Mouse (Mus musculus) ovary, postnatal 36 days (tissue): ENCODE measurements at regions not wholly inside any gene's neighbourhood (a gene's known extent, or its start where the extent isn't known, plus 50 kb on each side); places are given as distances from the start of the nearest gene placed in this dataset.

Experiments used
- DNase-seq: peaks from one replicate; pipeline ENCODE4 v3.0.0; 2022; ENCODE audit warnings: low spot score, mixed read lengths

- no peak for DNase-seq
These were observed 165.3 kb upstream of the Lrrc3b start for GRCm38 (mm10) chr14:15603954-15604523.

- DNase-seq = no peak
These were observed 171.4 kb upstream of the Lrrc3b start for GRCm38 (mm10) chr14:15610166-15610565.

- no peak for DNase-seq
These were observed 195.8 kb upstream of the Lrrc3b start for GRCm38 (mm10) chr14:15634581-15634980.

DNA sequence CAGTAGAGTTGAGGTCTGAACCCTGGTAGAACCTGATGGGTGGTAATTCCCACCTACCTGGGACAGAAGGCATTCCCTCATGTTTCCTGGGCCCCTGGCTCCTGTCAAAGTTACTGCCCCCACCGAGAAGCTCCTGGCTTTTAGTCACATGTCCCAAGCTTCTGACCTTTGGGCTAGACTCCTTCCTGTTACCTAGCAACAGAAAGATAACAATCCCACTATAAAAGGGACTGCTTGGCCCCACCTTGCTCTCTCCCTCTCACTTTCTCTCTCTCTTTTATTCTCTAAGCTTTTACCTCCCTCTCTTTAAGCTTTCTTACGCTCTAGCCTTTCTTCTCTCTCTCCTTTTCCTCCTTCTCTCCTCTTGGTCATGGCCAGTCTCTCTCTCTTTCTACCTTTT is 198.9 kb upstream of the Lrrc3b start:
- DNase-seq = no peak

- DNase-seq = no peak
These were observed 200.1 kb upstream of the Lrrc3b start for GRCm38 (mm10) chr14:15638869-15639268.

- DNase-seq = no peak
These were observed 222.1 kb upstream of the Lrrc3b start for GRCm38 (mm10) chr14:15660886-15661285.

DNA sequence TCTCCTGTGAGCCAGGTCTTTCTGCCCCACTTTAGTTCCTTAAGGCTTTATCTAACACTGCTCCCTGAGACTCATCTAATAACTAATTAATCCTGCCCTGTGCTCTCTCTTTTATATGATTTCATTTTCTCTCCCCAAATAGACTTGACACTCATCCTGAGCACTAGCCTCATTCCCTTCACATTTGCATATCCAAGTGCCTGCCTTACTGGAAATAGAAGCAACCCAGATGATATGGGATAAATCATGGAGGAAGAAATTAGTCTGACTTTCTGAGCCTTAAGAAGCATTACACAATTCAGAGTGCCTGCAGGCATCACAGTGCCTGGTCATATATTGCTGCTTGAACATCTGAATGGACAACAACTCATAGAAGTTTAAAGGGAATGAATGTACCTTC is 233.5 kb upstream of the Lrrc3b start:
- no peak for DNase-seq

DNA sequence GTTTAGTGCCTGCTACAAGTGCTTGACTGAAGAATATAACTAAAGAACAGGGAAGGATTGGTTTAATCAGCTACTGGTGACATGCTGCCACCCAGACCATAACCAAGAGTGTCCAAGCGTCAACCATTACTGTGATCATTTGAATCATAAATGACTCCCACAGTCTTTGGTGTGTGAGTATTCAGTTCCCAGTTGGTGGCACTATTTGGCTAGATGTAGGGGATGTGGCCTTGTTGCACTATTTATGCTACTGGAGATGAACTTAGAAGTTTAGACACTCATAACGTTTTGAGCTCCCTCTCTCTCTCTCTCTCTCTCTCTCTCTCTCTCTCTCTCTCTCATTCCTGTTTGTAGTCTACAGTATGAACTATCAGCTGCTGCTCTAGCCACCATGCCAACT is 238.4 kb upstream of the Lrrc3b start:
- no peak for DNase-seq

- no peak for DNase-seq
These were observed 240.7 kb upstream of the Lrrc3b start for GRCm38 (mm10) chr14:15679456-15679855.

GRCm38 (mm10) chr14:15698001-15698400 is 259.2 kb upstream of the Lrrc3b start:
- no peak for DNase-seq

GRCm38 (mm10) chr14:15698607-15699006 is 259.8 kb upstream of the Lrrc3b start:
- no peak for DNase-seq

- DNase-seq = no peak
These were observed 283.3 kb upstream of the Lrrc3b start for GRCm38 (mm10) chr14:15722135-15722534.

GRCm38 (mm10) chr14:15746629-15747238 is 307.9 kb upstream of the Lrrc3b start:
- no peak for DNase-seq

DNA sequence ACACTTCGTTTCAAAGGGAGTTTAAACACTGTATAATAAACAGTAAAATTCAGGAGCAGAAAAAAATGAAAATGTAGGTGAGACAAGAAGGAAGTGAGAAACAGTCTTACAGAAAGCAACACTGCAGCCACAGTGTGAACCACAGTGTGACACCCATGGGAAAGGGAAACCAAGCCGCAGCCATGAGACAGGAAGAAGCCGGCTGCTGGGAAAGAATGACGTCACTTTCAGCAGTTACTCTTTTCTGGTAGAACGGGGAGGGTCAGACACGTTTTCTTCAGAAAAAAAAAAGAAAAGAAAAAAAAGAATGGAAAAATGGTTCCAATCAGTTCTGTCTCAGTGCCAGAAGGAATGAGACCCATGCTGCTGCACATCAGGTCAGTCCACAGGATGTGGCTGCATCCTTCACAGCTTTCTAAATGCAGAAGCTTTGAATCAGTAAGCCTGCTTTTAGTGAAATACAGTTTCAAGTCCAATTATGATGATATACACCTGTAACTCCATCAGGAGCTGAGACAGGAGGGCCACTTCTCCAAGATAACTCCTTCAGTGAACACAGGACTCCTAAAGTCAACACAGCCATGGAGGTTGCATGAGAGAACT is 331.2 kb upstream of the Lrrc3b start:
- DNase-seq = no peak

DNA sequence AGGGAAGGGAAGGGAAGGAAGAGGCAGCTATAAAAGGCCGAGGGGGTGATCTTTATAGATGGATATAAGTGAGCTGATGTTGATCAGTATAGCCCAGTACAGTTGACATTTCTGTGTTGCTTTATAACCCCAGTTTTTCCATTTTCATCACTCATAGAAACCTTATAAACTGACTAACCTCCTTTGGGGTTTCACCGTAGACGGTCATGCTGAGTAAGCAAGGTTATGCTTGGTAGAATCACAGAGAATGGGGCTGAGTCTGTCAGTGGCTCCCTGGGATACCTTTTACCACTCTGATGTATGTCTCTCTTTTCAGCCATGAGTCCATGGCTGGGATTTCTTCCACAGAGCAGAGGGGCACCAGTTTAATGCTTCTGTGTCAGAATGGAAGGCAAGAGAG is 345.9 kb upstream of the Lrrc3b start:
- no peak for DNase-seq

DNA sequence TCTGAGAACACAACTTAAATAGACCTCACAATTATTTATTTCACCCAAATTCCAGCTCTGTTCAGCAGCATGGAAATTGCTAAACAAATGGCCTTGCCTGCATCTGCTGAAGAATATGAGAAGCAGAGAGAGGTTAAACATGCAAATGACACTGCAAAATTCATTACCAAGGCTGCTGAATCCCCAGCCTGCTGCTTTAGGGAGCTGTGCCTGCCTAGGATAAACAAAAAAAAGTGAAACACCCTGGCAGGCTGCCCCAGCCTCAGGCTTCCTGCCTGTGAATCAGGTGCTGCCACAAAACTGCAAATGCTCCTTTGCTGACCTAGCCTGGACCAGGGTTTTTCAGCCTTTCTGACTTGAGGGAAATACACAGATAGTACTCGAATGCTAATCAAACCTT is 346.4 kb upstream of the Lrrc3b start:
- DNase-seq = peak; percentile 8

DNA sequence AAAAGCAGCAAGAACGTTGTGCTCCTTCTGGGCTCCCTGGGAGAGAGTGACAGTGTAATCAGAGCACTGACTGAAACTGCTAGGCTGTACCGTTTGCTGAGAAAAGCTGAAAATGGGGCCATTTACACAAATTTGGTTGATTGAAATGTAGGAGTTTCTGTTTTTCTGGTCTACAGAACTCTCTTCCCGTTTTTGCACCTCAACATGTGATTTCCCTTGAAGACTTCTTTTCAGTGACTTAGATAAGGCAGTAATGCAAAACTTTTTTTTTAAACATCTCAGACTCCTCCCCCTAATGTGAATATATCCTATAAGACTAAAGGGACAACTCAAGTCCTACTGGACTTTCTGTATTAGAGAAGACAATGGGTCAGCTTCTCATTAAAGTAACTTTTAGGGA is 356.9 kb upstream of the Lrrc3b start:
- DNase-seq = no peak

DNA sequence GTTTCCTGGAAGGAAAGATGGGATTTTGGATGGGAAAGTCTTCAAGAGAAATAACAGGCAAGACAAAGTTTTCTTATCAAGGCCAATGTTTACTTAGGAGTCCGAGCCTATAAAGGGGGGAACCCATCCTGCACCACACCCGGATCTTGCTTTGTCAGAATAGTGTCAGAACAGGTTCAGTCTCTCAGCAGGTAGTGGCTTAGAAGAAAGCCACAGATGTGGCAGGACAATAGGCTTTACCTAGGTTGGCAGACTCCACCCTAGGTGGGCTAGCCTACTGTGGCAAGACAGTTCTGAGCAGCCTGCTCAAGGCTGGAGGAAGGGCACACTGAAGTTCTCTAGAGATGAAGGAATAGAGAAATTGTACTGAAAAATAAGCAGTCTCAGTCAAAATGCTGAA is 358.2 kb upstream of the Lrrc3b start:
- DNase-seq = no peak

DNA sequence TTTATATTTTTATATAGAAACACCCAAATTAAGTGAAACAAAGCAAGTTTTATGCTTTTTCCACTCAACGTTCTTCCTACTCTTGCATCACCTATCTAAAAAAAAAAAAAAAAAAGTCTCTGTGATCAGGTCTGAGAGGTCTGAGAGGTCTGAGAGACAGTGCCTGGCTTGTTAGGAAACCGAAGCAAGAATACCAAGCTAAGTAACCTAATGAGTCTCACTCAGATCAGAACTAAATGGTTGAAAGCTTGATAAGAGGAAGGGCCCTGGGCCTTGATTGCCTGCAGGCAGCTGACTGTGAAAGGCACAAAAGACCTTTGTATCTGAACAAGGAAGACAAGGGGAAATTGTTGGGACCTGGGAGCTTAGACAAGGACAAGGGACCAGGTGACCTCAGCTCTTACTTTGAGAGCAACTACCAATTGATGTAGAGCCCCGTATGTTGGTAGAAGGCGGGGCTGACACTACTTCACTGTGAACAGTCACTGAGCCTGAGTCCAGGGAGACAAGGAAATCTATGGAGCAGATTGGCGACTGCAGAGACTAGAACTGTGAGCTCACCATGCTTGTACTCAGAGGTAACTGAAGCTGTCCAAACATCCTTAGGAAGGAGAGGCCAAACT is 362.8 kb upstream of the Lrrc3b start:
- no peak for DNase-seq

- no peak for DNase-seq
These were observed 370.3 kb upstream of the Lrrc3b start for GRCm38 (mm10) chr14:15809083-15809482.

DNA sequence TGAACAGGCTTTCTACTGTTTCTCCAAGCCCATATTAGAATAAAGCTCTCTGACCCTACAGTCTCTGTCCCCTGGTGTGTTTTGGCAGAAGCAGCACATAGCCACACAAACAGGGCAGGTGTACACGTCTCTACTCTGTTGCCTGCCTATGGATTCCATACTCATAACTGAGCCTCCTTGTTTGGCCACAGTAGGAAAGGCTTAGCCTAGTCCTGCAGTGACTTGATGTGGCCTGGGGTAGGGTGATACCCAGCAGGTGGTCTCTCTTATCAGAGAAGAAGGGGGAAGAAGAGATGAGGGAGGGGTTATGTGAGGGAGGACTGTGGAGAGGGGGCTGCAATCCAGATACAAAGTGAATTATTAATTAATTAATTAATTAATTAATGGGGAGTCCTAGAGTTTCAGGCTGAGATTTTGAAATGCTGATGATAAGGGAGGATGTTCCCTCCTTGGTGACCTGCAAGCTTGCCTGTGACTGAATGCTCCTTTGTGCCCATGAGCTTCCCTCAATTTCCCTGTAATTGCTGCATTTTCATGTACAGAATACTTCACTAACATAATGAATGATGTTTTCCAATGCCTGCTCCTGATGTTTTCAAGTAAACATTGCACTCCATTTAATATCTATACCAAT is 402.7 kb upstream of the Lrrc3b start:
- no peak for DNase-seq

DNA sequence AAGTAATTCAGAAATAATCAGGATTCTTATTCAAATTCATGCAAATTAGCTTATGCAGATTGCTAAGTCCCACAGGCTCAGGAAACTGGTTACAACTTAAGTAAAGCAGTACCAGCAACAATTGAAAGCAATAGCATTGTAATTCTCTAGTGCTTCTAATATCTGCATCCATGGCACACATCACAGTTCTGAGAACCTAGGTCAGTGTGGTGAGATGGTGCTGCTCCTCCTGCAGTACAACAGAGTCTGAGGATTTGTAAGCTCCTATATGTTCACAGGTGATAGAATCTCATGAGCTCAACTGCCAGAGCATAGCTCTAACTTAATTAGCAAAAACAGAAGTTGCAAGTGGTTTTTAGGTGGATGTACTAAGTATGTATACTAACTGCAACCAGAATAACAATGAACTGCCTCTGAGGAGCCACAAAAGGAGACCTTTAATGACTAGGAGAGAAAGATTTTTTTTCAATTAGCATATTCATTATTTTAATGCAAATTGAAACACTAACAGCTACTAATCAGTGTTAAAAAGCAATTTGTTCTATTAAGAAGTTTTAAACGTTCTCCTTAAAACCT is 403.3 kb upstream of the Lrrc3b start:
- no peak for DNase-seq

DNA sequence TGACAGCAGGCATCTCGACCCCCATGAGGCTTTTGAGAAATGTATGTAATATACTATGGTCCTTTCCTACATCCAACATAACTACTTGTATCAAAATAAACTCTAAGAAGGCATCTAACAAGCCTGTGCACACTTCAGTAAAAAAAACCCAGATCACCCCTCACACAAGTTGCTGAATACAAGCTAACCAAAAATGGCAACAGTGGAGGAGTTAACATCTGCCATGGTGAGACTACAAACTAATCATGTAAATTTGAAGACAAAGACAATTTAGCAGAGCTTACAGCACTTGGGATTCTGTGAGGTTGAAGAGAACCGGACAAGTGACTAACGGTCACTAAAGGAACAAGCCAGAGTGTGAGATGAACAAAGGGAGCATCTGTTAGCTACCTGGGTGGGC is 380.6 kb upstream of the Ngly1 start:
- DNase-seq = no peak
